Mouse (Mus musculus): ENCODE results near the gene Washc1. TPM values are rescaled to one million over a fixed set of nuclear protein-coding genes. Genes with fewer than 3 reads are reported as not detected.
"Not testable (repeated sequence)": the region's sequence is repeated elsewhere in the genome, so short reads cannot be mapped to it uniquely, and the experiment has no call there.

Gene Washc1
- total RNA-seq, 4 experiments from 2014 or later, result 14.5 to 20.8 (median 17.9) TPM

- DNase-seq (ENCODE audit: low spot score in 2 of 2), result no peak
Observed at GRCm38 (mm10) chr17:66112166-66112565, 821 bp downstream of the Washc1 start.

- no peak for DNase-seq (ENCODE audit: low spot score in 2 of 2)
Observed at GRCm38 (mm10) chr17:66118991-66119390, 7.6 kb downstream of the Washc1 start.

- no peak for DNase-seq (ENCODE audit: low spot score in 2 of 2)
Observed at GRCm38 (mm10) chr17:66120701-66121100, 9.4 kb downstream of the Washc1 start.

- DNase-seq (ENCODE audit: low spot score in 2 of 2), result peak; percentile 86 to 89
Observed at GRCm38 (mm10) chr17:66123066-66123815, 11.9 kb downstream of the Washc1 start, which contains the start of gene Ddx11. Gene Ddx11, plus strand, starts transcription at chr17:66123520.

GRCm38 (mm10) chr17:66123816-66124610 is 12.7 kb downstream of the Washc1 start:
- DNase-seq (ENCODE audit: low spot score in 2 of 2), result no peak

GRCm38 (mm10) chr17:66125211-66125610 is 13.9 kb downstream of the Washc1 start:
- no peak for DNase-seq (ENCODE audit: low spot score in 2 of 2)

GRCm38 (mm10) chr17:66130371-66130770 is 19.0 kb downstream of the Washc1 start:
- DNase-seq (ENCODE audit: low spot score in 2 of 2), result no peak

GRCm38 (mm10) chr17:66131212-66131611 is 19.9 kb downstream of the Washc1 start:
- no peak for DNase-seq (ENCODE audit: low spot score in 2 of 2)

GRCm38 (mm10) chr17:66152706-66153662 is 41.6 kb downstream of the Washc1 start:
- DNase-seq (ENCODE audit: low spot score in 2 of 2), result not testable (repeated sequence)

- DNase-seq (ENCODE audit: low spot score in 2 of 2), result not testable (repeated sequence)
Observed at GRCm38 (mm10) chr17:66153735-66154423, 42.5 kb downstream of the Washc1 start.

- no peak for DNase-seq (ENCODE audit: low spot score in 2 of 2)
Observed at GRCm38 (mm10) chr17:66154876-66155275, 43.5 kb downstream of the Washc1 start.

- DNase-seq (ENCODE audit: low spot score in 2 of 2), result no peak
Observed at GRCm38 (mm10) chr17:66158271-66158670, 46.9 kb downstream of the Washc1 start.

- DNase-seq (ENCODE audit: low spot score in 2 of 2), result not testable (repeated sequence)
Observed at GRCm38 (mm10) chr17:66167141-66167540, 55.8 kb downstream of the Washc1 start.

Other genes starting within 250 kb of the Washc1 start
- gene Ralbp1, start 225.7 kb upstream of the Washc1 start, total RNA-seq (2022), result 10 to 100 TPM; 24.5 to 31.2 (median 28.6) TPM
- 10 to 100 TPM; 31.6 to 41.9 (median 38.2) TPM for gene Twsg1, start 160.3 kb upstream of the Washc1 start, total RNA-seq (2022)
- 10 to 100 TPM; 13.3 to 20.2 (median 17.1) TPM for gene Ankrd12, start 34.5 kb upstream of the Washc1 start, total RNA-seq (2022)
- 100 to 1,000 TPM; 578 to 651 (median 630) TPM for gene Ndufv2, start 10.0 kb upstream of the Washc1 start, total RNA-seq (2022)
- under 1 TPM; 0.11 to 0.81 (median 0.39) TPM for gene Ddx11, start 12.0 kb downstream of the Washc1 start, total RNA-seq (2022)

Measured in gastrocnemius, adult 8-10 months (tissue).